Mouse (Mus musculus) macrophage (primary cell): ENCODE measurements around the gene Xndc1. TPM values are rescaled to one million over a fixed set of nuclear protein-coding genes. Genes with fewer than 3 reads are reported as not detected.

Experiments used
- polyA plus RNA-seq: library from polyadenylated mRNA; stranded (reverse); fragments of 250-400 nt; gene quantifications from 3 replicates; pipeline ENCODE4 v1.2.4, GENCODE M21; 2018; ENCODE audit warnings: inconsistent platforms

Gene Xndc1
- polyA plus RNA-seq, 1 experiment from 2014 or later: 11.5 TPM

Other genes with a start within 250 kb of the Xndc1 start
- not detected in 3 replicates for gene Phox2a, start 247.2 kb upstream of the Xndc1 start, polyA plus RNA-seq
- gene Inppl1, start 227.3 kb upstream of the Xndc1 start, polyA plus RNA-seq: 63.7 to 85.3 TPM (median 76.3 TPM) in 3 replicates
- gene Folr2, start 208.3 kb upstream of the Xndc1 start, polyA plus RNA-seq: 21.1 to 134 TPM (median 134 TPM) in 3 replicates
- gene Anapc15, start 201.8 kb upstream of the Xndc1 start, polyA plus RNA-seq: 80.5 to 140 TPM (median 104 TPM) in 3 replicates
- gene Folr1, start 194.7 kb upstream of the Xndc1 start, polyA plus RNA-seq: 0.50 to 0.59 TPM in 2 of 3 replicates, not detected in the other
- 249 to 321 TPM (median 295 TPM) in 3 replicates for gene Lamtor1, start 159.6 kb upstream of the Xndc1 start, polyA plus RNA-seq
- 0.09 to 0.23 TPM (median 0.21 TPM) in 3 replicates for gene Tomt, start 159.2 kb upstream of the Xndc1 start, polyA plus RNA-seq
- 1.2 to 2.8 TPM (median 2.0 TPM) in 3 replicates for gene Lrrc51, start 131.6 kb upstream of the Xndc1 start, polyA plus RNA-seq
- gene Numa1, start 131.4 kb upstream of the Xndc1 start, polyA plus RNA-seq: 61.1 to 130 TPM (median 82.9 TPM) in 3 replicates
- 56.7 to 120 TPM (median 96.3 TPM) in 3 replicates for gene Il18bp, start 46.8 kb upstream of the Xndc1 start, polyA plus RNA-seq
- 17.9 to 24.1 TPM (median 19.6 TPM) in 3 replicates for gene Rnf121, start within 50 bp of the Xndc1 start, polyA plus RNA-seq
- gene Xntrpc, start 202 bp downstream of the Xndc1 start, polyA plus RNA-seq: 0.07 to 0.19 TPM in 2 of 3 replicates, not detected in the other
- 0.13 TPM in 1 of 3 replicates, not detected in the others for gene Trpc2, start 17.6 kb downstream of the Xndc1 start, polyA plus RNA-seq
- gene Art1, start 36.2 kb downstream of the Xndc1 start, polyA plus RNA-seq: not detected in 3 replicates
- gene Art5, start 44.0 kb downstream of the Xndc1 start, polyA plus RNA-seq: not detected in 3 replicates
- gene Chrna10, start 51.3 kb downstream of the Xndc1 start, polyA plus RNA-seq: not detected in 3 replicates
- 30.0 to 31.7 TPM (median 30.9 TPM) in 3 replicates for gene Nup98, start 144.7 kb downstream of the Xndc1 start, polyA plus RNA-seq
- 35.9 to 98.6 TPM (median 72.6 TPM) in 3 replicates for gene Pgap2, start 144.7 kb downstream of the Xndc1 start, polyA plus RNA-seq
- gene Rhog, start 190.5 kb downstream of the Xndc1 start, polyA plus RNA-seq: 307 to 396 TPM (median 393 TPM) in 3 replicates
- 32.9 to 38.1 TPM (median 35.0 TPM) in 3 replicates for gene Stim1, start 202.3 kb downstream of the Xndc1 start, polyA plus RNA-seq